Mouse (Mus musculus) MEL (cell line): Measurements from ENCODE around the gene Cmtm2b. TPM values are rescaled to one million over a fixed set of nuclear protein-coding genes. Genes with fewer than 3 reads are reported as not detected.

Source experiments
- DNase-seq: peaks from one replicate; pipeline ENCODE4 v3.0.0; 2011; ENCODE audit warnings: low read depth, low spot score
- H3K27ac ChIP-seq: 2 replicates; pipeline ENCODE4 v1.5.1; 2012; ENCODE audit warnings: low read depth, mild to moderate bottlenecking, control low read depth, low read length, moderate library complexity; ENCODE audit not compliant: control insufficient read depth
- H3K27me3 ChIP-seq, 2 experiments: fragments of 150-350 bp in 1 of 2; sonication (generic) in 1 of 2; 2 replicates each; pipeline ENCODE4 v1.6.1; 2012; ENCODE audit warnings: low read length in 2 of 2, mild to moderate bottlenecking in 2 of 2, improper control_type of control experiment in 1 of 2, moderate library complexity in 1 of 2; ENCODE audit not compliant: insufficient read depth in 2 of 2, control insufficient read depth in 1 of 2
- H3K36me3 ChIP-seq, 2 experiments: 2 replicates each; pipeline ENCODE4 v1.6.1; 2012 to 2014; ENCODE audit warnings: low read length in 2 of 2, improper control_type of control experiment in 1 of 2, inconsistent platforms in 1 of 2, mild to moderate bottlenecking in 1 of 2; ENCODE audit not compliant: insufficient read depth in 2 of 2, control insufficient read depth in 1 of 2
- H3K4me1 ChIP-seq, 2 experiments: fragments of 150-350 bp in 1 of 2; sonication (generic) in 1 of 2; 2 replicates each; pipeline ENCODE4 v1.6.1; 2012; ENCODE audit warnings: low read length in 2 of 2, improper control_type of control experiment in 1 of 2, mild to moderate bottlenecking in 1 of 2; ENCODE audit not compliant: insufficient read depth in 2 of 2, control insufficient read depth in 1 of 2
- H3K4me3 ChIP-seq, 2 experiments: fragments of 150-350 bp in 1 of 2; sonication (generic) in 1 of 2; 2 replicates each; pipeline ENCODE4 v1.5.1; 2012; ENCODE audit warnings: low read depth in 2 of 2, low read length in 2 of 2, mild to moderate bottlenecking in 2 of 2, moderate library complexity in 2 of 2, control low read depth in 1 of 2, improper control_type of control experiment in 1 of 2; ENCODE audit not compliant: control insufficient read depth in 1 of 2, insufficient read depth in 1 of 2
- H3K79me2 ChIP-seq: 2 replicates; pipeline ENCODE4 v1.6.1; 2012; ENCODE audit warnings: mild to moderate bottlenecking, low read length, moderate library complexity; ENCODE audit not compliant: control insufficient read depth, poor library complexity, insufficient read depth
- H3K9ac ChIP-seq: 2 replicates; pipeline ENCODE4 v1.6.1; 2012; ENCODE audit warnings: low read depth, mild to moderate bottlenecking, control low read depth, low read length, moderate library complexity; ENCODE audit not compliant: control insufficient read depth, poor library complexity, severe bottlenecking
- H3K9me3 ChIP-seq: fragments of 150-350 bp; sonication (generic); replicated peaks from 2 replicates; pipeline ENCODE4 v1.6.1; 2012; ENCODE audit warnings: mild to moderate bottlenecking, low read length, improper control_type of control experiment, moderate library complexity; ENCODE audit not compliant: insufficient read depth
- BHLHE40 ChIP-seq: IDR thresholded peaks from 2 replicates; pipeline ENCODE4 v1.6.1; 2012; ENCODE audit warnings: low read depth, mild to moderate bottlenecking, inconsistent platforms, low read length, improper control_type of control experiment, borderline replicate concordance
- E2F4 ChIP-seq: IDR thresholded peaks from 2 replicates; pipeline ENCODE4 v1.6.1; 2011; ENCODE audit warnings: low read depth, low read length, improper control_type of control experiment, borderline replicate concordance
- ELF1 ChIP-seq: IDR thresholded peaks from 2 replicates; pipeline ENCODE4 v1.6.1; 2014; ENCODE audit warnings: low read depth, mild to moderate bottlenecking, inconsistent platforms, low read length, improper control_type of control experiment, moderate library complexity
- EP300 ChIP-seq, 2 experiments: IDR thresholded peaks; 2 replicates each; pipeline ENCODE4 v1.6.1; 2011; ENCODE audit warnings: improper control_type of control experiment in 2 of 2, low read length in 2 of 2, low read depth in 1 of 2, mild to moderate bottlenecking in 1 of 2
- HCFC1 ChIP-seq: IDR thresholded peaks from 2 replicates; pipeline ENCODE4 v1.6.1; 2012; ENCODE audit warnings: low read depth, mild to moderate bottlenecking, inconsistent platforms, low read length, improper control_type of control experiment, moderate library complexity
- JUND ChIP-seq: IDR thresholded peaks from 2 replicates; pipeline ENCODE4 v1.6.1; 2011; ENCODE audit warnings: low read depth, mild to moderate bottlenecking, improper control_type of control experiment, low read length
- MAZ ChIP-seq: IDR thresholded peaks from 2 replicates; pipeline ENCODE4 v1.6.1; 2012; ENCODE audit warnings: low read depth, mild to moderate bottlenecking, inconsistent platforms, low read length, improper control_type of control experiment
- MEF2A ChIP-seq: IDR thresholded peaks from 2 replicates; pipeline ENCODE4 v1.6.1; 2014; ENCODE audit warnings: low read depth, mild to moderate bottlenecking, inconsistent platforms, low read length, improper control_type of control experiment; ENCODE audit not compliant: poor library complexity, insufficient replicate concordance, severe bottlenecking; ENCODE audit errors: extremely low read depth
- MXI1 ChIP-seq: IDR thresholded peaks from 2 replicates; pipeline ENCODE4 v1.6.1; 2011; ENCODE audit warnings: mild to moderate bottlenecking, low read depth, low read length, improper control_type of control experiment
- MYC ChIP-seq: IDR thresholded peaks from 2 replicates; pipeline ENCODE4 v1.6.1; 2011; ENCODE audit warnings: low read depth, mild to moderate bottlenecking, low read length, improper control_type of control experiment, moderate library complexity
- NELFE ChIP-seq: IDR thresholded peaks from 2 replicates; pipeline ENCODE4 v1.6.1; 2011; ENCODE audit warnings: low read depth, low read length, improper control_type of control experiment
- POLR2AphosphoS2 ChIP-seq: IDR thresholded peaks from 2 replicates; pipeline ENCODE4 v1.6.1; 2011; ENCODE audit warnings: low read length, improper control_type of control experiment
- SMC3 ChIP-seq: IDR thresholded peaks from 2 replicates; pipeline ENCODE4 v1.6.1; 2011; ENCODE audit warnings: low read depth, low read length, improper control_type of control experiment
- TAL1 ChIP-seq: IDR thresholded peaks from 2 replicates; pipeline ENCODE4 v1.6.1; 2012; ENCODE audit warnings: mild to moderate bottlenecking, inconsistent platforms, low read length, moderate library complexity, mixed read lengths
- TBP ChIP-seq: IDR thresholded peaks from 2 replicates; pipeline ENCODE4 v1.8.0; 2011; ENCODE audit warnings: low read depth, low read length, improper control_type of control experiment
- UBTF ChIP-seq: IDR thresholded peaks from 2 replicates; pipeline ENCODE4 v1.6.1; 2012; ENCODE audit warnings: low read depth, mild to moderate bottlenecking, inconsistent platforms, low read length, improper control_type of control experiment, moderate library complexity, borderline replicate concordance; ENCODE audit not compliant: insufficient read depth
- USF1 ChIP-seq: IDR thresholded peaks from 2 replicates; pipeline ENCODE4 v1.6.1; 2014; ENCODE audit warnings: low read depth, mild to moderate bottlenecking, inconsistent platforms, low read length, improper control_type of control experiment, moderate library complexity
- ZKSCAN1 ChIP-seq: IDR thresholded peaks from 2 replicates; pipeline ENCODE4 v1.6.1; 2012; ENCODE audit warnings: low read depth, mild to moderate bottlenecking, inconsistent platforms, low read length, improper control_type of control experiment, moderate library complexity
- polyA plus RNA-seq, 2 experiments: library from polyadenylated mRNA; stranded (reverse) in 1 of 2; unstranded in 1 of 2; fragments of >175 nt in 1 of 2; fragments of >200 nt in 1 of 2; gene quantifications; 2 replicates each; pipeline versions ENCODE4 v1.2.1 to v1.2.4; 2012; ENCODE audit warnings: low replicate concordance in 2 of 2, low read depth in 1 of 2; ENCODE audit not compliant: insufficient read length in 2 of 2, insufficient read depth in 1 of 2, missing spikeins in 1 of 2
- total RNA-seq: library from RNA; depleted of rRNA; stranded (reverse); fragments of 300-350 nt; gene quantifications from 2 replicates; pipeline ENCODE4 v1.2.3, GENCODE M21; 2012

The Cmtm2b gene
- total and polyA plus RNA-seq, 3 experiments, result not detected

DNA sequence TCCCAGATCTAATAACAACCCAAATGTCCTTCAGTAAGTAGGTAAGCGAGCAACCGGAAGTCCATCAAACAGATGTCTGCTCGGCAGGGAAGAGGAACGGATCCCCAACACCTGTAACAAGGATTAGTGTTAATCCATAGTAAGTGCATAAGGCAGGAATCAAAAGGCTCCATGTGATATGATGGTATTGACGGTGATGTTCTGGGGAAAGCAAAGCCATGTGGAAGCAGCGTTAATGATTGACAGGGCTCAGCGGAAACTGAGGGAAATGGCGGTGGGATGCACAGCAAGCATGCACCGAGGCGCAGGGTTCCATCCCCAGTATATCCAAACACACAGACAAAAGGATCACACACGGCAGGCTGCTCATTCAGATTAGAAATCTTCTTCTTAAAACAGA is 52.2 kb downstream of the Cmtm2b start:
- no peak overlapping the region for H3K9ac ChIP-seq
- no peak for TF ChIP-seq POLR2AphosphoS2
- no peak for TF ChIP-seq TAL1
- TF ChIP-seq MYC, result no peak
- TF ChIP-seq E2F4, result no peak
- no peak for TF ChIP-seq TBP
- TF ChIP-seq EP300 (IDR thresholded peaks at IDR 0.05; ENCODE audit: low read depth in 1 of 2, low read length in 2 of 2), result no peak
- TF ChIP-seq BHLHE40, result no peak
- TF ChIP-seq MEF2A, result no peak
- TF ChIP-seq ELF1, result no peak
- TF ChIP-seq JUND, result no peak
- no peak for TF ChIP-seq MAZ
- no peak for TF ChIP-seq MXI1
- TF ChIP-seq USF1, result no peak
- TF ChIP-seq ZKSCAN1, result no peak
- TF ChIP-seq UBTF, result no peak
- TF ChIP-seq NELFE, result no peak

DNA sequence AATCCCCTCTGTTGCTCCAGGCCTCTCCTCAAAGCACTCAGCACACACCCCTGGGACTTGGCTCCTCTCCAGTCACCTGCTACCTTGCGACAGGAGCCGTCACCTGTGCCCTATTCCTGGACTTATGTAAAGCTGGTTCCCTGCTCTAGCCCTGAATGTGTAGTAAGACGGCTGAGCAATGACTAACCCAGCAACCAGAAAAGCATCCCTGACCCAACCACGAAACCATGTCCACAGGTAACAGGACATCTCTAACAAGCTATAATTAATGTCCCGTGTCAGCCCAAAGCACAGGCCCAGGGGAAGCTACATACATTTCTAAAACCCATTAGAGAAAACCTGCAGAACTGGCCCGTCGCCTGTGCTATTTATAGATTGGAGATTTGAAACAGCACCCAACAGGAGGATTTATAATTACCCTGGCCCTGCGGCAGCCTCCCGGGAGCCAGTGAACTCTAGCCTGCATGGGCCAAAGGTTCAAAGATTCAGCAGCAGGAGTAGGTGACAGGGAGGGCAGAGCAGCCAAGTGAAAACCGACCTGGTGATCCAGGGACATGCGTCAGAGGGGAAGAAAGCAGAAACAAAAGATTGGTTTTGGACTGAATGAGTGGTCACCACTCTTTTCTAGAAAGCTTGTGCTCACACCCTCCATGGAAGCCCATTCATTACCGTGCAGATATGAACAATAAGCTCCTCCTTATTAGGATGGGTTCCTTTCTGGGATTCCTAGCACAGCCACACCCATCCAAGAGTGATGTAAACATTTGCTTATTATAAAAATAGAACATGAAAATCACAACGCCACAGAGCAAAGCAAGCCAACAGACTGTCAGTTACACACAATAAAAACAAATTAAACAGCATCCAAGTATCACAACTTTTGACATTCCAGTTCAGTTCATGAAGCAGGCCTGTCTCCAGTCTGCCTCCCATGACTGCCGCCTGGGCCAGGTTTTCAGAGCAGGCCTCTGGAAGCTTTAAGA is 53.1 kb downstream of the Cmtm2b start:
- no peaks in the 10 kb centered on the region for H3K9me3 ChIP-seq
- no peaks in the 10 kb centered on the region for H3K27me3 ChIP-seq
- H3K27ac ChIP-seq, result no peak overlapping the region
- H3K4me1 ChIP-seq, result no peaks in the 10 kb centered on the region
- no peak for DNase-seq
- no peaks in the 10 kb centered on the region for H3K36me3 ChIP-seq
- peaks cover 2% of the 10 kb centered on the region; the same call in 1 of the 2 replicates for H3K79me2 ChIP-seq
- TF ChIP-seq HCFC1 (no peak), SMC3 (no peak)
- no peak overlapping the region for H3K9ac ChIP-seq
- H3K4me3 ChIP-seq, result no peak overlapping the region

More for the DNA sequence above, 52.2 kb downstream of the Cmtm2b start:
- Histone ChIP-seq H3K4me1 (no peaks in the 10 kb centered on the region), H3K27me3 (no peaks in the 10 kb centered on the region), H3K27ac (no peak overlapping the region), H3K79me2 (peaks cover 2% of the 10 kb centered on the region; the same call in 1 of the 2 replicates), H3K9me3 (no peaks in the 10 kb centered on the region), H3K4me3 (no peak overlapping the region), H3K36me3 (no peaks in the 10 kb centered on the region)
- no peak for DNase-seq
